Mouse (Mus musculus) embryonic facial prominence, embryonic 14.5 days (tissue): ENCODE measurements at regions not wholly inside any gene's neighbourhood (a gene's known extent, or its start where the extent isn't known, plus 50 kb on each side); places are given as distances from the start of the nearest gene placed in this dataset.

Source experiments
- ATAC-seq: fragments of 200-750 bp; cut with Nextera tagmentation; 2 replicates; pipeline ENCODE4 v1.8.0; 2017; ENCODE audit warnings: low read depth, moderate number of reproducible peaks, moderate TSS enrichment
- DNase-seq: peaks from one replicate; pipeline ENCODE4 v3.0.0-alpha.2; 2015; ENCODE audit warnings: low spot score
- H3K27ac ChIP-seq: fragments of 300-500 bp; sonication (generic); replicated peaks from 2 replicates; pipeline ENCODE4 v1.5.1; 2014; ENCODE audit warnings: low read depth, mild to moderate bottlenecking, low read length, moderate library complexity
- H3K27me3 ChIP-seq: fragments of 300-500 bp; sonication (generic); replicated peaks from 2 replicates; pipeline ENCODE4 v1.6.1; 2014; ENCODE audit warnings: low read length; ENCODE audit not compliant: control insufficient read depth, insufficient read depth
- H3K36me3 ChIP-seq: fragments of 300-500 bp; sonication (generic); 2 replicates; pipeline ENCODE4 v1.6.1; 2014; ENCODE audit warnings: low read length, mixed read lengths; ENCODE audit not compliant: control insufficient read depth, insufficient read depth
- H3K4me1 ChIP-seq: fragments of 300-500 bp; sonication (generic); 2 replicates; pipeline ENCODE4 v1.6.1; 2014; ENCODE audit warnings: antibody characterized with exemption, low read length; ENCODE audit not compliant: control insufficient read depth, insufficient read depth
- H3K4me2 ChIP-seq: fragments of 300-500 bp; sonication (generic); 2 replicates; pipeline ENCODE4 v1.6.1; 2014; ENCODE audit warnings: low read depth, mild to moderate bottlenecking, low read length, moderate library complexity, mixed read lengths
- H3K4me3 ChIP-seq: fragments of 300-500 bp; sonication (generic); 2 replicates; pipeline ENCODE4 v1.5.1; 2014; ENCODE audit warnings: low read depth, mild to moderate bottlenecking, low read length
- H3K9ac ChIP-seq: fragments of 300-500 bp; sonication (generic); 2 replicates; pipeline ENCODE4 v1.6.1; 2014; ENCODE audit warnings: low read depth, mild to moderate bottlenecking, low read length, moderate library complexity, mixed read lengths
- H3K9me3 ChIP-seq: fragments of 300-500 bp; sonication (generic); 2 replicates; pipeline ENCODE4 v1.6.1; 2016; ENCODE audit warnings: low read length; ENCODE audit not compliant: control insufficient read depth
- WGBS: fragments of 180-500 bp; shearing (Covaris S2); extraction: QIAGEN DNeasy Blood & Tissue Kit; methylation state at CpG from one replicate; pipeline ENCODE4 v1.1.7; 2014; 5-methylcytosine and 5-hydroxymethylcytosine counted together

DNA sequence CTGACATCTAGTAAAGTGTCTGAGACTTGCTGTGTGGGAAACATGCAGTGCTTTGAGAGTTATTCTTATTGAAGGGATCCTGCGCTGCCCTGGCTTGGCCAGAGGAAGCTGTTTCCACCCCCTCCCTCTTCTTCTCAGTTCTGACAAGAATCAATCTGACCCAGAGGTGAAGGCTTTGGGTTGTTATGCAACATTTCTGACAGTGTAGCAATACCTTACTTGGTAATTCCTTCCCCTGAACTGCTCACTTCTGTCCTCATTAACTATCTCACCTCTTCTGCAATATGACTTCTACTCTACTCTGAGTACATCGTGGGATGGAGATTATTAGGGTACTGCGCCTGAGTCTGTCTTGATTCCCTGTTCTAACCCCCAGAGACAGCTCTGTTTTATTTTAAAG lies 586.8 kb upstream of the Nrsn1 start:
- H3K4me3 ChIP-seq = no peak overlapping the region
- no peaks in the 10 kb centered on the region for H3K36me3 ChIP-seq
- no peak overlapping the region for H3K4me2 ChIP-seq
- no peaks in the 10 kb centered on the region for H3K4me1 ChIP-seq
- no peak for ATAC-seq
- H3K27ac ChIP-seq = 0 out of 2 replicates have a peak overlapping the region, but pooled peaks have one; percentile 3
- H3K27me3 ChIP-seq = no peaks in the 10 kb centered on the region
- H3K9ac ChIP-seq = no peak overlapping the region
- no peak for DNase-seq
- no peaks in the 10 kb centered on the region for H3K9me3 ChIP-seq
- 74% methylated on average over 3 of the region's 3 CpGs for WGBS

DNA sequence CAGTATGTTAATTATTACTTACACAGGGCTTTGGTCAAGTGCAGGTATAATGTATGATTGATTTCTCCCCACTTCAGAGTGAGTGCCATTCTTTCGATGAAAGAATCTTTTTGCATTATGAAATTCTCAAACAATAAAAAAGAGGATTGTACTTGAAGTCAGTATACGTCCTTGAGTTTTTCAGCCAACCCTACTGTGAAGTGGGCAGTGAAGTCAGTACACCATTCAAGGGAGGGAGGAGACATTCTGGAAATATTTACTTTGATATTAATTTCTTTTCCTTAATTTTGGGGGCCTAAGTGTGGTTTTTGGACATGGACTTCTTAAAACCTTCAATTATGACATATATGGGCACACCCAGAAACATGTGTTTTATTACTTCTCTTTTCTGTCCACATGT lies 586.2 kb upstream of the Nrsn1 start:
- H3K27ac ChIP-seq = no peak overlapping the region

DNA sequence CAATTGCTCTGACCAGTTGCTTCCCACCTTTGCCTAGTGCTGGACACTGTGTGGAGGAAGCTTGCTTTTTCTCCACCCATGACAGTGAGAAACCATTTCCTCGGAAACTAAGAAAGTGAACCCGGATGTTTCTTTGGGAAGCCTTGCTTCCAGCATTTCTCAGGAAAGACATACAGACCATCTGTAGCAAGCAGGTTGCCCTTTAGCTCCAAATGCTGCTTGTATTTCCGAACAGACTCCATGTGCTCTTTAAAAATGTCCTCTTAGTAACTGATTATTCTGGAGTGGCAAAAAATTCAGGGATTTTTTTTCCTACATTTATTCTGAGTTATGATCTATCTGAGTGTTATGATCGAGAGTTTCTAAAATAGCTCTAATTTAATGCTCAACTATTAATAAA lies 577.9 kb upstream of the Nrsn1 start:
- Histone ChIP-seq H3K27me3 (no peaks in the 10 kb centered on the region), H3K4me1 (no peaks in the 10 kb centered on the region), H3K27ac (no peak overlapping the region), H3K9ac (no peak overlapping the region), H3K36me3 (no peaks in the 10 kb centered on the region), H3K9me3 (no peaks in the 10 kb centered on the region), H3K4me2 (no peak overlapping the region), H3K4me3 (no peak overlapping the region)
- no peak for DNase-seq
- no peak for ATAC-seq
- WGBS = 72% methylated on average over 4 of the region's 4 CpGs

More for the DNA sequence above, 586.2 kb upstream of the Nrsn1 start:
- Histone ChIP-seq H3K9ac (no peak overlapping the region), H3K36me3 (no peaks in the 10 kb centered on the region), H3K4me2 (no peak overlapping the region), H3K4me1 (no peaks in the 10 kb centered on the region), H3K27me3 (no peaks in the 10 kb centered on the region), H3K9me3 (no peaks in the 10 kb centered on the region), H3K4me3 (no peak overlapping the region)
- no peak for ATAC-seq
- WGBS = 78% methylated on average over 2 of the region's 2 CpGs
- DNase-seq = no peak

DNA sequence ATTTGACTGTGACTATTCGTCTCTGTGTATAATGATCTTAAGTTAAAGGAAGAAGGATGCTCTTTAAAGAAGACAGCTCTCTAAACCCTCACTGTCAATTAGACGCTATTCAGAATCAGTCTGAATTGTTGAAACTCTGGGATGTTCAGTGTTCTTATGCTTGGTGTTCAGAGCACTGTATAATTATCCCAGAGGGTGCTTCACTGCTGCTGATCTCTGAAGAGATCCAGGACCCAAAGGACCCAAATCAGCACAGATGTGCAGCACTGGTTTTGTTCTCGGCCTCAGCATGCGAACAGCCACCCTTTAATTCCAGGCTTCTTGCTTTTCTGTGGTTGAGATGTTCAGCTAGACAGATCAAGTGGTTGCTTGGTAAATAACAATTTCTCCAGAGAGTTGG lies 567.9 kb upstream of the Nrsn1 start:
- H3K36me3 ChIP-seq = no peaks in the 10 kb centered on the region
- no peak for ATAC-seq
- 76% methylated on average over 4 of the region's 4 CpGs for WGBS

DNA sequence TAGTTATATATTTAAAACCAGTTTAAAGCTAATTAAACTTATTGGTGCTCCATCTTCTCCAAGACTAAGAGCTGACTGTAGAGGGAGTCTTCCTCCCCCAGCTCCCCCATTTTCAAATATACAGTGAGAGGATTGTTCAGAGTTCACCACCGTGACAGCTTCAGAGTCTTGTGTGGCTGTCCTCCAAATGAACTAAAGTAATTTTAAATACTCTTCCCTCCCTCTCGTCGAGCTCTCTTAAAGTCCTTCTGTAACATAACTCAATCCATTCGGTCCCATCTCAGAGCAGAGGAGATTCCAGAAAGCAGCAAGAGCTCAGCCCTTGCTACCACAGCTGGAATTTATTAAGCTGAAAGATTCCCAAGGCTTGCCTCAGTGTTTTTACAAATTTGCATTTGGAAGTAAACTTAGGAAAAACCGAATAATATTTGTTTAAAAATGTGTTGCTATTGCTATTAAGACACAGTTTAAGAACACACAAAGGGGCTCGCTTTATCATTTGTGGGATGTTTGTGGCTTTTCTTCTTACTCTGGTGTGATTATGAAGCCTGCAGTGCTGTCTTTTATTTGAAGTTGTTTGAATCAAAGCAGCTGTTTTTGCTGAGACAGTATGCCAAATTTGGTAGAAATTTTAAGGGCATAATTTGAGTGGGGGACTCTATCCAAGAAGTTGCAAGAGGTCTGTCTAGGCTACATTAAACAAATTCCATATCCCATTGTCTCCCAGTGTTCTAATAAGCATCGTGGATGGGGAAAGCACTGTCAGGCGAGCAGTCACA lies 559.0 kb upstream of the Nrsn1 start:
- Histone ChIP-seq H3K27ac (peak overlapping the region; percentile 65), H3K4me1 (peaks cover 22% of the 10 kb centered on the region; the same call in 1 of the 2 replicates), H3K4me2 (peak overlapping the region; percentile 38), H3K27me3 (no peaks in the 10 kb centered on the region), H3K9me3 (no peaks in the 10 kb centered on the region), H3K9ac (no peak overlapping the region), H3K36me3 (no peaks in the 10 kb centered on the region), H3K4me3 (no peak overlapping the region)
- DNase-seq = peak; percentile 95
- 20% methylated on average over 8 of the region's 8 CpGs for WGBS
- peak; percentile 83 for ATAC-seq

More for the DNA sequence above, 567.9 kb upstream of the Nrsn1 start:
- Histone ChIP-seq H3K27ac (no peak overlapping the region), H3K4me1 (no peaks in the 10 kb centered on the region), H3K4me2 (no peak overlapping the region), H3K4me3 (no peak overlapping the region), H3K9ac (no peak overlapping the region), H3K27me3 (no peaks in the 10 kb centered on the region), H3K9me3 (no peaks in the 10 kb centered on the region)
- no peak for DNase-seq

DNA sequence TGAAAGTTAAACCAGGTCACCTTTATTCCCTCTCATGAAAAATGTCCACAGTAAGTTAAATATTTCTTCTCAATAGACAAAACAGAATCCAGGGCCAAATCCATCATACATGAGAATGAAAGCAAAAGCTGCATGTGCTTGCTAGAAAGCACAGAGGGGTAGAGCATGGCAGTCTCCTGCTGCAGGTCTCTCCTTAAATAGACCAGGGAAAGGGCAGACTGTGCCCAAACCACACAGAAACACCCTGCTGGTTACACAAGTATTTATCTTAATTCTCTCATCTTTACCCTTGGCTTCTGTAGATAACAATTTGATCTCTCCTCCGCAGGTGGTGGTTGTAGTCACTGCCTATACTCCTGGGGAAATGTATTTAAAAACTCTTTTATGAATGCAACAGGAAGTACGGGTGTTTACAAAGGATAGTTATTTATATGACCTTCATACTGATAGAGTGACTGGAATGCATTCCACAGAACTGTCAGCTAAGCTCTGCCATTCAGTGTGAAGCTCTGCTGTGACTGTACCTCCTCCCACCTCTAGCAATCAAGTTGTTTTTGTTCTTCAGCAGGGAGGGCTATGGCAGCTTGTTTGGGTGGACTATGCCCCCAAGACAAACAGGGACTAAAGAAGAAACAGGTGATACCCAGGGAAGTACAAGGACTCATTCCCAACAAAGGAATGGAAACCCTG lies 538.4 kb upstream of the Nrsn1 start:
- ATAC-seq = no peak

DNA sequence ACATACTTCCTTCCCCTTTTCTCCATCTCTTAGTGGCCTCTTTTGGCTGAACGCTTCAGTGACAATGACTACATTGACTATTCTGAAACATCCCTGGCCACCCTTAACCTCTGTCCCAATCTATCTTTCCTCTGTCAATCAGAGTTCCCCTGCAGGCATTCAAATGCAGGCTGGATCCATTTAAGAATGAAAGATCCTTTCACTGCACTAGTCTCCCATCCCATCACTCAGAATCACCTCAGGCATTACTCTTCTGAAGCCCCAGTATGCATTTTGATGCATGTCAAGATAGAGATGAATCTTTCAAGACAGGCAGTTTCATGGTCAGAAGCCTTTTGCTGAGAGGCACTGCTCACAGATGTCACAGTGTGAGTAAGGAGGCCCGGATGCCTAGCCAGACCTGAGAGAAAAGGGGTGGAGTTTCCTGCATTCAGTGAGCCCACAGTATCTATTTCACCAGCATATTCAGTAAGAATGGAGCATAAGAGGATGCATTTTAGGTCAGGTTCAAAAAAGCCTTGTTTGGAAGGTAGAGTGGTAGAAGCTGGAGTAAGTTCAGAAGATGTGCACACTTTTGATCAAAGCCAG lies 523.0 kb upstream of the Nrsn1 start:
- no peak overlapping the region for H3K27ac ChIP-seq
- DNase-seq = no peak
- no peak overlapping the region for H3K9ac ChIP-seq
- no peaks in the 10 kb centered on the region for H3K4me1 ChIP-seq
- no peaks in the 10 kb centered on the region for H3K27me3 ChIP-seq
- ATAC-seq = no peak
- no peaks in the 10 kb centered on the region for H3K36me3 ChIP-seq
- no peak overlapping the region for H3K4me2 ChIP-seq
- H3K4me3 ChIP-seq = no peak overlapping the region
- no peaks in the 10 kb centered on the region for H3K9me3 ChIP-seq
- 25% methylated on average over 2 of the region's 2 CpGs for WGBS

More for the DNA sequence above, 538.4 kb upstream of the Nrsn1 start:
- Histone ChIP-seq H3K4me1 (no peaks in the 10 kb centered on the region), H3K4me3 (no peak overlapping the region), H3K36me3 (no peaks in the 10 kb centered on the region), H3K27ac (no peak overlapping the region), H3K4me2 (no peak overlapping the region), H3K27me3 (no peaks in the 10 kb centered on the region), H3K9me3 (no peaks in the 10 kb centered on the region), H3K9ac (no peak overlapping the region)
- WGBS = 69% methylated on average over 2 of the region's 2 CpGs
- no peak for DNase-seq

DNA sequence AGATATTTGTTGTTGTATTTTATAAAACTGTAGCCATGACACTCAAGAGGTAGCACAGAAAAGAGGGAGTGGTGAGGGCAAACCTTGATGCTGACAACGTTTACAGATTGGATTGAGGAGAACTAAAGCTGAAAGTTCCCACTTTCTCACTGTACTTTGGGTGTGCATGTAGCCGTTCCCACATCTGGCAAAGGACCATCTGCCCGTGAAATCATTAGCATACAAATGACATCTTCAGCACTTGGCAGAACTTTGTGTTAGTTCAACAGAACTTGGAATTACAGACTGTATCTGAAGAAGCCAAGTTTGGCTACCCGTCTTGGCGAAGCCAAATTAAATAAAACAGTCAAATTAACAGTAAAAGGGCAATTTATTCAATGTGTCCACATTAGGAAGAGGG lies 510.9 kb upstream of the Nrsn1 start:
- WGBS = 72% methylated on average over 5 of the region's 5 CpGs
- Histone ChIP-seq H3K27me3 (no peaks in the 10 kb centered on the region), H3K4me1 (no peaks in the 10 kb centered on the region), H3K27ac (no peak overlapping the region), H3K9me3 (no peaks in the 10 kb centered on the region), H3K4me3 (no peak overlapping the region), H3K9ac (no peak overlapping the region), H3K36me3 (no peaks in the 10 kb centered on the region), H3K4me2 (no peak overlapping the region)
- ATAC-seq (no peak), DNase-seq (no peak)
